Mouse (Mus musculus) embryonic facial prominence, embryonic 11.5 days (tissue): ENCODE results near the gene Mapk9. TPM values are rescaled to one million over a fixed set of nuclear protein-coding genes. Genes with fewer than 3 reads are reported as not detected.

Experiments used
- ATAC-seq: fragments of 200-750 bp; cut with Nextera tagmentation; replicated peaks from 2 replicates; pipeline ENCODE4 v1.8.0; 2017; ENCODE audit warnings: low read depth; ENCODE audit not compliant: insufficient number of reproducible peaks, low FRiP score, low TSS enrichment
- DNase-seq: peaks from one replicate; pipeline ENCODE4 v3.0.0-alpha.2; 2015; ENCODE audit warnings: low spot score
- H3K27ac ChIP-seq: fragments of 300-500 bp; sonication (generic); replicated peaks from 2 replicates; pipeline ENCODE4 v1.5.1; 2014; ENCODE audit warnings: mild to moderate bottlenecking, low read depth, low read length, control low read depth
- H3K27me3 ChIP-seq: fragments of 300-500 bp; sonication (generic); 2 replicates; pipeline ENCODE4 v1.6.1; 2014; ENCODE audit warnings: mild to moderate bottlenecking, low read length, moderate library complexity, mixed read lengths; ENCODE audit not compliant: control insufficient read depth, insufficient read depth
- H3K36me3 ChIP-seq: fragments of 300-500 bp; sonication (generic); replicated peaks from 2 replicates; pipeline ENCODE4 v1.6.1; 2014; ENCODE audit warnings: low read depth, mild to moderate bottlenecking, low read length, moderate library complexity, mixed read lengths; ENCODE audit not compliant: control insufficient read depth, insufficient read depth
- H3K4me1 ChIP-seq: fragments of 300-500 bp; sonication (generic); 2 replicates; pipeline ENCODE4 v1.6.1; 2014; ENCODE audit warnings: low read length, mixed read lengths; ENCODE audit not compliant: control insufficient read depth, insufficient read depth
- H3K4me2 ChIP-seq: fragments of 300-500 bp; sonication (generic); 2 replicates; pipeline ENCODE4 v1.6.1; 2014; ENCODE audit warnings: low read depth, mild to moderate bottlenecking, control low read depth, low read length, moderate library complexity
- H3K4me3 ChIP-seq: fragments of 300-500 bp; sonication (generic); 2 replicates; pipeline ENCODE4 v1.5.1; 2014; ENCODE audit warnings: low read depth, low read length, control low read depth
- H3K9ac ChIP-seq: fragments of 300-500 bp; sonication (generic); replicated peaks from 2 replicates; pipeline ENCODE4 v1.6.1; 2014; ENCODE audit warnings: mild to moderate bottlenecking, control low read depth, low read length
- H3K9me3 ChIP-seq: fragments of 300-500 bp; sonication (generic); replicated peaks from 2 replicates; pipeline ENCODE4 v1.6.1; 2016; ENCODE audit warnings: mild to moderate bottlenecking, low read length, inconsistent platforms, mixed read lengths; ENCODE audit not compliant: control insufficient read depth
- WGBS: fragments of 180-500 bp; shearing (Covaris S2); extraction: QIAGEN DNeasy Blood & Tissue Kit; methylation state at CpG from one replicate; pipeline ENCODE4 v1.1.7; 2014; 5-methylcytosine and 5-hydroxymethylcytosine counted together
- polyA plus RNA-seq: library from polyadenylated mRNA; unstranded; fragments of >200 nt; fragmentation: Nextera tagmentation; extraction: Ambion mirVana; gene quantifications from 2 replicates; pipeline ENCODE4 v1.2.1, GENCODE M21; 2014

Gene Mapk9
- polyA plus RNA-seq, 1 experiment from 2014 or later = 43.1 TPM

DNA sequence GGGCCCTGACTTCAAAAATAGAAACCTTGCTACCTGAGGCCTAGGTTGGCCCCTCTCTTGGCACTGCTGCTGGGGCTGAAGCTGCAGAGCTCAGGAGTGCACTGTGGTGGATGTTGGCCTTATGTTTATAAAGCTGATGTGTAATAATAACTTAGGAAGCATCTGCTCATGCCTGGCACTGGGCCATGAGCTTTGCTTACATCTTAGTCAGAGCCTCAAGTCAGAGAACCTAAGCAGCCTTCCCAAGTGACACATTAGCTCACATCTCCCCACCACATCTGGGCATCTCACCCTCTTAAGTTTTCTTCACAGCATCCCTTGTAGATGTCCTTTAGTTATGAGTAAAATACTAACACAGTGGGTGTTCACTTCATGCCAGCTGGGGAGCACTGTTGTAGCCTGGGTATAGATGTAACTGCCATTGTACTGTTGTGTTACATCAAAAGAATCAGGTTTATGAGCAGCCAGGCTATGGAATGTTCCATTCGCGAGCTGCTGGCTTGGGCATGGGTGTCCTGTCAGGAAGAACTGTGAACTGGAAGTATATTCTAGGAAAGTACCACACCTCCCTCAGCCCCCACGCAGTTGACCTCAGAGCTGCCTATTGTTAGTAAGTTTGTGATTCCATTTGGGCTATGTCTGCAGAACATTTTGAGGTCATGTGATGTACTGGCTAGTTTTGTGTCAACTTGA lies 33.5 kb downstream of the Mapk9 start:
- ATAC-seq (no peak), DNase-seq (no peak)
- no peaks in the 10 kb centered on the region; the same call in 1 of the 2 replicates for H3K36me3 ChIP-seq
- WGBS = 93% methylated on average over 3 of the region's 3 CpGs
- H3K4me1 ChIP-seq = no peaks in the 10 kb centered on the region
- no peaks in the 10 kb centered on the region for H3K27me3 ChIP-seq
- no peaks in the 10 kb centered on the region for H3K9me3 ChIP-seq
- H3K4me2 ChIP-seq = no peak overlapping the region
- no peak overlapping the region for H3K4me3 ChIP-seq
- no peak overlapping the region for H3K27ac ChIP-seq
- H3K9ac ChIP-seq = no peak overlapping the region

DNA sequence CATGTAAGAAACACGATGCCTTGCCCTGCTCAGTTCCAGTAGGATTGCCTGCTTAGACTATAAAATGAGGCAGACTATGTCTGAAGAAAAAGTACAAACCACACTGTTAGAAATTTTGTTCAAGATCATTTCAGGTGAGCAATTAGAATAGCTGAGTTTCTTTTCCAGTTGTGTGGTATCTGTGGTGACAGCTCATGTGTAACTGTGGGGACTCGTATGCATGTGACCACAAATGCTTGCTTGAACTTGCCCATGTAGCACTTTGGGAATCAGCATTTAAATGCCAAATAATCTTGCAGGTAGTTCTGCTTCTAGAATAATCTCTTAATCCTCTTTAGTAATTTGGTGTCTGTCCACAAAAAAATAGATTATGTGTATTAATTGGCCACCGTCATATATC lies 36.8 kb downstream of the Mapk9 start:
- no peak for DNase-seq
- Histone ChIP-seq H3K27me3 (no peaks in the 10 kb centered on the region), H3K9me3 (no peaks in the 10 kb centered on the region), H3K4me1 (no peaks in the 10 kb centered on the region), H3K4me3 (no peak overlapping the region), H3K4me2 (no peak overlapping the region), H3K9ac (no peak overlapping the region), H3K27ac (no peak overlapping the region), H3K36me3 (no peaks in the 10 kb centered on the region; the same call in 1 of the 2 replicates)
- whole genome bisulfite sequencing = 90% methylated on average over 3 of the region's 3 CpGs
- ATAC-seq = no peak

- no peak for DNase-seq
- Histone ChIP-seq H3K27ac (no peak overlapping the region), H3K9me3 (no peaks in the 10 kb centered on the region), H3K4me1 (no peaks in the 10 kb centered on the region), H3K27me3 (no peaks in the 10 kb centered on the region), H3K4me3 (no peak overlapping the region), H3K36me3 (no peaks in the 10 kb centered on the region), H3K4me2 (no peak overlapping the region), H3K9ac (no peak overlapping the region)
- WGBS = 81% methylated on average over 5 of the region's 5 CpGs
- ATAC-seq = no peak
These were observed 41.9 kb downstream of the Mapk9 start for GRCm38 (mm10) chr11:49888469-49888868.

DNA sequence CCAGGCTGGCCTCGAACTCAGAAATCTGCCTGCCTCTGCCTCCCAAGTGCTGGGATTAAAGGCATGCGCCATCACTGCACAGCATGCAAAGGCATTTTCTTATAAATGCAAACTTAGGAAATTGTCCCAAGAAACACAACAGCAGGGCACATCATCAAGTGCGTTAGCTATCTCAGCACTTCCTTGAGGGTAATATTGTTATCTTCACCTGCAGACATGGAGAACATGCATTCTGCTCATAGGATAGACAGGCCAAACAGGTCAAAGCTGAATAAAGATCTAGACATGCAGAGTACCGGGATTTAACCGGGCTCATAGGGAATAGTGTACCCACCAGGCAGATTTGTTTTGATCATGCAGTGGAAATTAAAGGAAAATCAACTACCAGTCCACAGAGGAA lies 45.4 kb downstream of the Mapk9 start:
- no peak overlapping the region for H3K27ac ChIP-seq
- no peaks in the 10 kb centered on the region for H3K9me3 ChIP-seq
- H3K9ac ChIP-seq = no peak overlapping the region
- no peak overlapping the region for H3K4me2 ChIP-seq
- 88% methylated on average over 5 of the region's 5 CpGs for WGBS
- no peak overlapping the region for H3K4me3 ChIP-seq
- no peaks in the 10 kb centered on the region for H3K4me1 ChIP-seq
- no peaks in the 10 kb centered on the region for H3K27me3 ChIP-seq
- DNase-seq (no peak), ATAC-seq (no peak)
- no peaks in the 10 kb centered on the region for H3K36me3 ChIP-seq

GRCm38 (mm10) chr11:49893806-49894205 lies 47.3 kb downstream of the Mapk9 start:
- no peak overlapping the region for H3K4me2 ChIP-seq
- no peak overlapping the region for H3K4me3 ChIP-seq
- H3K27me3 ChIP-seq = no peaks in the 10 kb centered on the region
- H3K27ac ChIP-seq = no peak overlapping the region
- DNase-seq (no peak), ATAC-seq (no peak)
- no peaks in the 10 kb centered on the region for H3K9me3 ChIP-seq
- no peaks in the 10 kb centered on the region for H3K36me3 ChIP-seq
- H3K9ac ChIP-seq = no peak overlapping the region
- WGBS = 85% methylated on average over 11 of the region's 11 CpGs
- H3K4me1 ChIP-seq = no peaks in the 10 kb centered on the region

DNA sequence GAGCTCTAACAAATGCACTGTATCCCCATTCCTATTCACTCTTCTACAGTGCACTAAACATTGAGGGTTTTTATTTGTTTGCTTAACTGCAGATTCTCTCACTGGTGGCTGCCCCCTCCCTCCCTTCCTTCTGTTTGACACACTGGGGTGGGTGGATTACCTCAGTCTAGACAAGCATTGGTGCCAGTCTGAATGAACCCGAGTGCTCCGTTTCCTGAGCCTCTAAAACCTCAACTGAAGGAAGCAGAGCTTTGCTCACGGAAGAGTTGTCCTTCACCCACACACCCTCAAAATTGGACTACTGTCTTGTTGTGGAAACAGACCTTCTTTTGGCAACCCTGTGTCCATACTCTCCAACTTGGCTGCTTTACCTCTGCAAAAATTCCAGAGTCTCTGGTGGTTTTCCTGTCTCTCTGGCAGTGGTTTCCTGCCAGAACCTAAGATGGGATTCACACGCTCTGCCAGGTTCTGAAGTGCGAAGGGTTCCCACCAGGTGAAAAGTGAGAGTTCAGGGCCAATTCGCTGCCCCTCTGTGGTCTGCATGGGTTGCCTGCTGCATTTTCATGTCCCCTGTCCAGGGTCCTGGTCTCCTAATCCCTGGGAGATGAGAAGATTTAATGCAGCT lies 49.5 kb downstream of the Mapk9 start:
- WGBS = 67% methylated on average over 6 of the region's 6 CpGs

DNA sequence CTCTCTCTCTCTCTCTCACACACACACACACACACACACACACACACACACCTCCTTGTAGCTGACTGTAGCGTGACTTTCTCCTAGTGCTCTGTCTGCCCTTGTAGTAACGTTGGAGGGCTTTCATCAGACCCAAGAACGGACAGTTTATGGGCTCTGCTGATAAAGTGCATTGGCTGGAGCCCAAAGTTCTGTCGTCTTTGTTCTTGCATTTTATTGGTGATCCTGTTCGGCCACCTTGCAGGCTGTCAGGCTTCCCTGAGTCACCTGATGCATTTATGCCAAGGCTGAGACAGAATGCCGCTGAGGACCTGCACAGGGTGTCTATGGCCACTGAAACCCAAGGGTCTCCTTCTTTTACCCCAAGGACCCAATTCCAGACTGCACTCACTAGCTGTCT lies 53.5 kb downstream of the Mapk9 start:
- Histone ChIP-seq H3K27me3 (peaks cover 20% of the 10 kb centered on the region), H3K9ac (no peak overlapping the region), H3K36me3 (no peaks in the 10 kb centered on the region), H3K9me3 (no peaks in the 10 kb centered on the region), H3K4me1 (no peaks in the 10 kb centered on the region), H3K4me3 (no peak overlapping the region), H3K27ac (no peak overlapping the region), H3K4me2 (no peak overlapping the region)
- DNase-seq (no peak), ATAC-seq (no peak)
- 67% methylated on average over 6 of the region's 6 CpGs for WGBS

More for the DNA sequence above, 49.5 kb downstream of the Mapk9 start:
- no peak overlapping the region for H3K4me3 ChIP-seq
- H3K4me1 ChIP-seq = no peaks in the 10 kb centered on the region
- ATAC-seq (no peak), DNase-seq (no peak)
- no peak overlapping the region for H3K9ac ChIP-seq
- no peaks in the 10 kb centered on the region for H3K9me3 ChIP-seq
- H3K27me3 ChIP-seq = peaks cover 7% of the 10 kb centered on the region
- no peaks in the 10 kb centered on the region for H3K36me3 ChIP-seq
- no peak overlapping the region for H3K4me2 ChIP-seq
- no peak overlapping the region for H3K27ac ChIP-seq

- Histone ChIP-seq H3K9me3 (no peaks in the 10 kb centered on the region), H3K4me2 (peak overlapping the region; percentile 100), H3K27me3 (peaks cover 20% of the 10 kb centered on the region), H3K27ac (no peak overlapping the region), H3K9ac (peak overlapping the region; percentile 37; the same call in 1 of the 2 replicates), H3K36me3 (no peaks in the 10 kb centered on the region), H3K4me1 (no peaks in the 10 kb centered on the region), H3K4me3 (peak overlapping the region; percentile 60)
- no peak for DNase-seq
- WGBS = 32% methylated on average over 15 of the region's 15 CpGs
- no peak for ATAC-seq
These were observed 54.6 kb downstream of the Mapk9 start for GRCm38 (mm10) chr11:49900962-49901658.
